Mouse (Mus musculus): ENCODE results near the gene Cdc37l1.

DNA sequence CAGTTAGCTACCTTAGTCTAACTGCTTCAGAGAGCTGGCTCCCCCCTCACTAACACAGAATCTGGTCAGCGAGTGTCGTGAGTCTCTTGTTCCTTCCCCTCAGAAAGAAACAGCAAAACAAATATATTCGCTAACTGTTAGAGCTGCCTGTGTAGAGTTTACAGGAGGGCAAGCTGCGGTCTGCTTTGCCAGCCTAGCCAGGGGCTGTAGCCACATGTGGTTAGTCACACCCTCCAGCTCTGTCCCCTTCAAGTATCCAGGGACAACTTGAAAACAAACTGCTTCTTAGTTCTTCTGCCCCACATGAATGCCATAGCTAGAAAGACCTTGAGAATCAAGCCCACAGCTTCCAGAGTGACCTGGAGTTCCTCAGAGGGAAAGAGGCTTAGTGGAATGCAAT lies 48.9 kb upstream of the Cdc37l1 start:
- TF ChIP-seq CTCF (IDR thresholded peaks at IDR 0.05; ENCODE audit: borderline replicate concordance, insufficient read depth, low read length) (no peak), POLR2A (IDR thresholded peaks at IDR 0.05; ENCODE audit: low read depth, low read length) (no peak)

All from embryonic fibroblast, embryonic 13.5 days (primary cell).